Mouse (Mus musculus): ENCODE measurements around the gene Wdr93. TPM values are rescaled to one million over a fixed set of nuclear protein-coding genes. Genes with fewer than 3 reads are reported as not detected.

The Wdr93 gene
- 2.1 TPM for polyA plus RNA-seq (2021)

GRCm38 (mm10) chr7:79742659-79743536 lies at the start of gene Wdr93, which contains the start of gene Pex11a:
TSS of gene Wdr93 (plus strand) at chr7:79743163.
TSS of gene Pex11a (minus strand) at chr7:79743131.
- H3K27me3 ChIP-seq = no peaks in the 10 kb centered on the region
- ChIA-PET POLR2A (interaction anchor here (1.6 kb wide), 1 partner anchor 8 kb away, joined by 5 read pairs; no protein-coding TSS in a partner anchor), CTCF (no interaction called here)
- ATAC-seq = peak; percentile 80
- in situ Hi-C loops (cut with MboI; ENCODE audit: low pct_unique_long_range_greater_than_20kb) = no loop called here
- TF ChIP-seq CTCF (IDR thresholded peaks at IDR 0.05) = no peak
- peak; percentile 38 for DNase-seq (ENCODE audit: low read depth, low spot score)

- DNase-seq (ENCODE audit: low read depth, low spot score) (no peak), ATAC-seq (no peak)
- POLR2A ChIA-PET = no interaction called here
- TF ChIP-seq CTCF (IDR thresholded peaks at IDR 0.05) = no peak
- no peaks in the 10 kb centered on the region for H3K27me3 ChIP-seq
- CTCF ChIA-PET = no interaction called here
- in situ Hi-C loops (cut with MboI; ENCODE audit: low pct_unique_long_range_greater_than_20kb) = no loop called here
Measured at GRCm38 (mm10) chr7:79696495-79696894, 46.5 kb upstream of the Wdr93 start.

GRCm38 (mm10) chr7:79702755-79703154 lies 40.2 kb upstream of the Wdr93 start:
- TF ChIP-seq CTCF (IDR thresholded peaks at IDR 0.05) = no peak
- DNase-seq (ENCODE audit: low read depth, low spot score) = no peak
- CTCF ChIA-PET = interaction anchor here (0.8 to 6.2 kb wide), 4 partner anchors 10 to 25 kb away, joined by 3 to 32 read pairs (median 5); partner anchors contain the start of gene Kif7
- no peak for ATAC-seq
- H3K27me3 ChIP-seq = no peaks in the 10 kb centered on the region
- in situ Hi-C loops (cut with MboI; ENCODE audit: low pct_unique_long_range_greater_than_20kb) = no loop called here
- POLR2A ChIA-PET = no interaction called here

GRCm38 (mm10) chr7:79705210-79705609 lies 37.8 kb upstream of the Wdr93 start:
- in situ Hi-C loops (cut with MboI; ENCODE audit: low pct_unique_long_range_greater_than_20kb) = no loop called here
- ATAC-seq (no peak), DNase-seq (ENCODE audit: low read depth, low spot score) (no peak)
- CTCF ChIA-PET = interaction anchor here (1.7 kb wide), 1 partner anchor 18 kb away, joined by 4 read pairs; no protein-coding TSS in a partner anchor
- TF ChIP-seq CTCF (IDR thresholded peaks at IDR 0.05) = no peak
- no peaks in the 10 kb centered on the region for H3K27me3 ChIP-seq
- POLR2A ChIA-PET = no interaction called here

- no peak for DNase-seq (ENCODE audit: low read depth, low spot score)
- in situ Hi-C loops (cut with MboI; ENCODE audit: low pct_unique_long_range_greater_than_20kb) = no loop called here
- POLR2A ChIA-PET = no interaction called here
- no peak for ATAC-seq
- no peaks in the 10 kb centered on the region for H3K27me3 ChIP-seq
- CTCF ChIA-PET = no interaction called here
- no peak for TF ChIP-seq CTCF (IDR thresholded peaks at IDR 0.05)
Measured at GRCm38 (mm10) chr7:79710130-79710607, 32.8 kb upstream of the Wdr93 start.

- ATAC-seq (no peak), DNase-seq (ENCODE audit: low read depth, low spot score) (no peak)
- no peak for TF ChIP-seq CTCF (IDR thresholded peaks at IDR 0.05)
- in situ Hi-C loops (cut with MboI; ENCODE audit: low pct_unique_long_range_greater_than_20kb) = no loop called here
- H3K27me3 ChIP-seq = no peaks in the 10 kb centered on the region
- ChIA-PET POLR2A (no interaction called here), CTCF (no interaction called here)
Measured at GRCm38 (mm10) chr7:79710831-79711230, 32.1 kb upstream of the Wdr93 start.

- TF ChIP-seq CTCF (IDR thresholded peaks at IDR 0.05) = no peak
- DNase-seq (ENCODE audit: low read depth, low spot score) = no peak
- ChIA-PET POLR2A (interaction anchor here (0.9 kb wide), 1 partner anchor 13 kb away, joined by 3 read pairs; no protein-coding TSS in a partner anchor), CTCF (interaction anchor here (1.0 to 1.9 kb wide), 2 partner anchors 14 to 38 kb away, joined by 3 to 7 read pairs; no protein-coding TSS in a partner anchor)
- peak; percentile 79 for ATAC-seq
- in situ Hi-C loops (cut with MboI; ENCODE audit: low pct_unique_long_range_greater_than_20kb) = no loop called here
- no peaks in the 10 kb centered on the region for H3K27me3 ChIP-seq
Measured at GRCm38 (mm10) chr7:79715187-79715981, 27.6 kb upstream of the Wdr93 start, which contains the start of gene Kif7. TSS of gene Kif7 (minus strand) at chr7:79715720.

- CTCF ChIA-PET = no interaction called here
- DNase-seq (ENCODE audit: low read depth, low spot score) = no peak
- in situ Hi-C loops (cut with MboI; ENCODE audit: low pct_unique_long_range_greater_than_20kb) = no loop called here
- peaks cover 20% of the 10 kb centered on the region for H3K27me3 ChIP-seq
- POLR2A ChIA-PET = no interaction called here
- no peak for TF ChIP-seq CTCF (IDR thresholded peaks at IDR 0.05)
- ATAC-seq = no peak
Measured at GRCm38 (mm10) chr7:79721386-79721977, 21.5 kb upstream of the Wdr93 start.

GRCm38 (mm10) chr7:79727091-79727490 lies 15.9 kb upstream of the Wdr93 start:
- DNase-seq (ENCODE audit: low read depth, low spot score) (no peak), ATAC-seq (no peak)
- in situ Hi-C loops (cut with MboI; ENCODE audit: low pct_unique_long_range_greater_than_20kb) = loop anchor here (5.0 kb wide), 2 partner anchors 50 to 115 kb away; no protein-coding TSS in a partner anchor
- ChIA-PET CTCF (interaction anchor here (0.6 to 7.4 kb wide), 12 partner anchors 10 to 114 kb away, joined by 3 to 32 read pairs (median 3); no protein-coding TSS in a partner anchor), POLR2A (no interaction called here)
- H3K27me3 ChIP-seq = peaks cover 14% of the 10 kb centered on the region
- TF ChIP-seq CTCF (IDR thresholded peaks at IDR 0.05) = peak; percentile 90

- POLR2A ChIA-PET = interaction anchor here (1.2 kb wide), 1 partner anchor 13 kb away, joined by 3 read pairs; the partner anchor contains the start of gene Kif7
- peak; percentile 17 for ATAC-seq
Measured at GRCm38 (mm10) chr7:79728219-79728618, 14.7 kb upstream of the Wdr93 start.

More at GRCm38 (mm10) chr7:79728219-79728618, 14.7 kb upstream of the Wdr93 start:
- no peak for DNase-seq (ENCODE audit: low read depth, low spot score)
- H3K27me3 ChIP-seq = peaks cover 8% of the 10 kb centered on the region
- in situ Hi-C loops (cut with MboI; ENCODE audit: low pct_unique_long_range_greater_than_20kb) = loop anchor here (5.0 kb wide), 2 partner anchors 51 to 116 kb away; no protein-coding TSS in a partner anchor
- CTCF ChIA-PET = interaction anchor here (0.8 to 7.4 kb wide), 20 partner anchors 8 to 233 kb away, joined by 3 to 32 read pairs (median 6); no protein-coding TSS in a partner anchor
- TF ChIP-seq CTCF (IDR thresholded peaks at IDR 0.05) = peak; percentile 91

Data from Patski (cell line).